Mouse (Mus musculus): ENCODE measurements around the gene Krt28. TPM values are rescaled to one million over a fixed set of nuclear protein-coding genes. Genes with fewer than 3 reads are reported as not detected.

Krt28 gene
- polyA plus RNA-seq, 1 experiment, result not detected

- peaks cover 8% of the 10 kb centered on the region for H3K27me3 ChIP-seq (replicated peaks)
- no peak within 1 kb of the TSS for H3K4me3 ChIP-seq (replicated peaks)
- TF ChIP-seq GATA1 (IDR thresholded peaks at IDR 0.05; ENCODE audit: borderline replicate concordance, low read length) (no peak), FLI1 (IDR thresholded peaks at IDR 0.05; ENCODE audit: low read length) (no peak)
- H3K36me3 ChIP-seq (replicated peaks; ENCODE audit: low read length), result no peaks in the 10 kb centered on the region
- H3K9me3 ChIP-seq, result no peaks in the 10 kb centered on the region
- H3K4me1 ChIP-seq, result no peaks in the 10 kb centered on the region
Measured at GRCm38 (mm10) chr11:99322851-99323250, 51.9 kb downstream of the Krt28 start, which contains the start of gene Krt25. Gene Krt25, minus strand, starts transcription at chr11:99322951.

- Histone ChIP-seq H3K4me1 (no peaks in the 10 kb centered on the region), H3K27me3 (replicated peaks) (peaks cover 10% of the 10 kb centered on the region), H3K36me3 (replicated peaks; ENCODE audit: low read length) (no peaks in the 10 kb centered on the region), H3K9me3 (no peaks in the 10 kb centered on the region), H3K4me3 (replicated peaks) (no peak overlapping the region)
- TF ChIP-seq FLI1 (IDR thresholded peaks at IDR 0.05; ENCODE audit: low read length) (no peak), GATA1 (IDR thresholded peaks at IDR 0.05; ENCODE audit: borderline replicate concordance, low read length) (no peak)
Measured at GRCm38 (mm10) chr11:99321094-99321493, 53.6 kb downstream of the Krt28 start.

- H3K4me1 ChIP-seq, result no peaks in the 10 kb centered on the region
- no peaks in the 10 kb centered on the region for H3K36me3 ChIP-seq (replicated peaks; ENCODE audit: low read length)
Measured at GRCm38 (mm10) chr11:99319127-99319526, 55.6 kb downstream of the Krt28 start.

GRCm38 (mm10) chr11:99316543-99316942, 58.2 kb downstream of the Krt28 start:
- Histone ChIP-seq H3K9me3 (no peaks in the 10 kb centered on the region), H3K4me3 (replicated peaks) (no peak overlapping the region), H3K27me3 (replicated peaks) (peaks cover 10% of the 10 kb centered on the region), H3K4me1 (no peaks in the 10 kb centered on the region), H3K36me3 (replicated peaks; ENCODE audit: low read length) (no peaks in the 10 kb centered on the region)
- no peak for TF ChIP-seq GATA1 (IDR thresholded peaks at IDR 0.05; ENCODE audit: borderline replicate concordance, low read length)
- no peak for TF ChIP-seq FLI1 (IDR thresholded peaks at IDR 0.05; ENCODE audit: low read length)

More at GRCm38 (mm10) chr11:99319127-99319526, 55.6 kb downstream of the Krt28 start:
- no peak for TF ChIP-seq GATA1 (IDR thresholded peaks at IDR 0.05; ENCODE audit: borderline replicate concordance, low read length)
- TF ChIP-seq FLI1 (IDR thresholded peaks at IDR 0.05; ENCODE audit: low read length), result no peak
- Histone ChIP-seq H3K27me3 (replicated peaks) (peaks cover 10% of the 10 kb centered on the region), H3K4me3 (replicated peaks) (no peak overlapping the region), H3K9me3 (no peaks in the 10 kb centered on the region)

Other genes starting within 250 kb of the Krt28 start
- not detected in 2 replicates for gene Ccr7, start 219.8 kb downstream of the Krt28 start, polyA plus RNA-seq (2012; ENCODE audit: insufficient read depth, low replicate concordance)
- 24.2 and 370 TPM in 2 replicates for gene Smarce1, start 143.9 kb downstream of the Krt28 start, polyA plus RNA-seq (2012; ENCODE audit: insufficient read depth, low replicate concordance)
- gene Krt222, start 130.8 kb downstream of the Krt28 start, polyA plus RNA-seq (2012; ENCODE audit: insufficient read depth, low replicate concordance), result not detected in 2 replicates
- gene Krt24, start 89.6 kb downstream of the Krt28 start, polyA plus RNA-seq (2012; ENCODE audit: insufficient read depth, low replicate concordance), result not detected in 2 replicates
- gene Krt25, start 52.0 kb downstream of the Krt28 start, polyA plus RNA-seq (2012; ENCODE audit: insufficient read depth, low replicate concordance), result not detected in 2 replicates
- gene Krt26, start 36.9 kb downstream of the Krt28 start, polyA plus RNA-seq (2012; ENCODE audit: insufficient read depth, low replicate concordance), result not detected in 2 replicates
- gene Krt27, start 23.8 kb downstream of the Krt28 start, polyA plus RNA-seq (2012; ENCODE audit: insufficient read depth, low replicate concordance), result not detected in 2 replicates
- 6.6 TPM in 1 of 2 replicates, not detected in the other for gene Krt10, start 14.5 kb upstream of the Krt28 start, polyA plus RNA-seq (2012; ENCODE audit: insufficient read depth, low replicate concordance)
- gene Krt12, start 47.4 kb upstream of the Krt28 start, polyA plus RNA-seq (2012; ENCODE audit: insufficient read depth, low replicate concordance), result not detected in 2 replicates
- gene Krt20, start 63.2 kb upstream of the Krt28 start, polyA plus RNA-seq (2012; ENCODE audit: insufficient read depth, low replicate concordance), result not detected in 2 replicates
- gene Krt23, start 118.2 kb upstream of the Krt28 start, polyA plus RNA-seq (2012; ENCODE audit: insufficient read depth, low replicate concordance), result not detected in 2 replicates
- not detected in 2 replicates for gene Krt39, start 146.4 kb upstream of the Krt28 start, polyA plus RNA-seq (2012; ENCODE audit: insufficient read depth, low replicate concordance)
- gene Krt40, start 168.3 kb upstream of the Krt28 start, polyA plus RNA-seq (2012; ENCODE audit: insufficient read depth, low replicate concordance), result not detected in 2 replicates
- gene Krtap3-3, start 176.0 kb upstream of the Krt28 start, polyA plus RNA-seq (2012; ENCODE audit: insufficient read depth, low replicate concordance), result not detected in 2 replicates
- not detected in 2 replicates for gene Krtap3-2, start 181.9 kb upstream of the Krt28 start, polyA plus RNA-seq (2012; ENCODE audit: insufficient read depth, low replicate concordance)
- gene Gm11939, start 184.6 kb upstream of the Krt28 start, polyA plus RNA-seq (2012; ENCODE audit: insufficient read depth, low replicate concordance), result not detected in 2 replicates
- not detected in 2 replicates for gene Krtap3-1, start 191.7 kb upstream of the Krt28 start, polyA plus RNA-seq (2012; ENCODE audit: insufficient read depth, low replicate concordance)
- not detected in 2 replicates for gene Krtap1-5, start 206.1 kb upstream of the Krt28 start, polyA plus RNA-seq (2012; ENCODE audit: insufficient read depth, low replicate concordance)
- not detected in 2 replicates for gene Krtap1-4, start 208.8 kb upstream of the Krt28 start, polyA plus RNA-seq (2012; ENCODE audit: insufficient read depth, low replicate concordance)
- gene Krtap1-3, start 216.4 kb upstream of the Krt28 start, polyA plus RNA-seq (2012; ENCODE audit: insufficient read depth, low replicate concordance), result not detected in 2 replicates
- not detected in 2 replicates for gene Krtap9-3, start 223.2 kb upstream of the Krt28 start, polyA plus RNA-seq (2012; ENCODE audit: insufficient read depth, low replicate concordance)
- gene Gm11938, start 228.4 kb upstream of the Krt28 start, polyA plus RNA-seq (2012; ENCODE audit: insufficient read depth, low replicate concordance), result not detected in 2 replicates
- gene Gm11937, start 235.3 kb upstream of the Krt28 start, polyA plus RNA-seq (2012; ENCODE audit: insufficient read depth, low replicate concordance), result not detected in 2 replicates
- gene Krtap2-4, start 239.9 kb upstream of the Krt28 start, polyA plus RNA-seq (2012; ENCODE audit: insufficient read depth, low replicate concordance), result not detected in 2 replicates
- gene Gm11562, start 245.5 kb upstream of the Krt28 start, polyA plus RNA-seq (2012; ENCODE audit: insufficient read depth, low replicate concordance), result not detected in 2 replicates